Mouse (Mus musculus) embryonic facial prominence, embryonic 11.5 days (tissue): ENCODE data around the gene Gpr142. TPM values are rescaled to one million over a fixed set of nuclear protein-coding genes. Genes with fewer than 3 reads are reported as not detected.

Source experiments
- ATAC-seq: fragments of 200-750 bp; cut with Nextera tagmentation; replicated peaks from 2 replicates; pipeline ENCODE4 v1.8.0; 2017; ENCODE audit warnings: low read depth; ENCODE audit not compliant: insufficient number of reproducible peaks, low FRiP score, low TSS enrichment
- DNase-seq: peaks from one replicate; pipeline ENCODE4 v3.0.0-alpha.2; 2015; ENCODE audit warnings: low spot score
- H3K27ac ChIP-seq: fragments of 300-500 bp; sonication (generic); replicated peaks from 2 replicates; pipeline ENCODE4 v1.5.1; 2014; ENCODE audit warnings: mild to moderate bottlenecking, low read depth, low read length, control low read depth
- H3K27me3 ChIP-seq: fragments of 300-500 bp; sonication (generic); 2 replicates; pipeline ENCODE4 v1.6.1; 2014; ENCODE audit warnings: mild to moderate bottlenecking, low read length, moderate library complexity, mixed read lengths; ENCODE audit not compliant: control insufficient read depth, insufficient read depth
- H3K36me3 ChIP-seq: fragments of 300-500 bp; sonication (generic); replicated peaks from 2 replicates; pipeline ENCODE4 v1.6.1; 2014; ENCODE audit warnings: low read depth, mild to moderate bottlenecking, low read length, moderate library complexity, mixed read lengths; ENCODE audit not compliant: control insufficient read depth, insufficient read depth
- H3K4me1 ChIP-seq: fragments of 300-500 bp; sonication (generic); 2 replicates; pipeline ENCODE4 v1.6.1; 2014; ENCODE audit warnings: low read length, mixed read lengths; ENCODE audit not compliant: control insufficient read depth, insufficient read depth
- H3K4me2 ChIP-seq: fragments of 300-500 bp; sonication (generic); 2 replicates; pipeline ENCODE4 v1.6.1; 2014; ENCODE audit warnings: low read depth, mild to moderate bottlenecking, control low read depth, low read length, moderate library complexity
- H3K4me3 ChIP-seq: fragments of 300-500 bp; sonication (generic); 2 replicates; pipeline ENCODE4 v1.5.1; 2014; ENCODE audit warnings: low read depth, low read length, control low read depth
- H3K9ac ChIP-seq: fragments of 300-500 bp; sonication (generic); replicated peaks from 2 replicates; pipeline ENCODE4 v1.6.1; 2014; ENCODE audit warnings: mild to moderate bottlenecking, control low read depth, low read length
- H3K9me3 ChIP-seq: fragments of 300-500 bp; sonication (generic); replicated peaks from 2 replicates; pipeline ENCODE4 v1.6.1; 2016; ENCODE audit warnings: mild to moderate bottlenecking, low read length, inconsistent platforms, mixed read lengths; ENCODE audit not compliant: control insufficient read depth
- WGBS: fragments of 180-500 bp; shearing (Covaris S2); extraction: QIAGEN DNeasy Blood & Tissue Kit; methylation state at CpG from one replicate; pipeline ENCODE4 v1.1.7; 2014; 5-methylcytosine and 5-hydroxymethylcytosine counted together
- polyA plus RNA-seq: library from polyadenylated mRNA; unstranded; fragments of >200 nt; fragmentation: Nextera tagmentation; extraction: Ambion mirVana; gene quantifications from 2 replicates; pipeline ENCODE4 v1.2.1, GENCODE M21; 2014

Gpr142 gene
- polyA plus RNA-seq, 1 experiment from 2014 or later: not detected

DNA sequence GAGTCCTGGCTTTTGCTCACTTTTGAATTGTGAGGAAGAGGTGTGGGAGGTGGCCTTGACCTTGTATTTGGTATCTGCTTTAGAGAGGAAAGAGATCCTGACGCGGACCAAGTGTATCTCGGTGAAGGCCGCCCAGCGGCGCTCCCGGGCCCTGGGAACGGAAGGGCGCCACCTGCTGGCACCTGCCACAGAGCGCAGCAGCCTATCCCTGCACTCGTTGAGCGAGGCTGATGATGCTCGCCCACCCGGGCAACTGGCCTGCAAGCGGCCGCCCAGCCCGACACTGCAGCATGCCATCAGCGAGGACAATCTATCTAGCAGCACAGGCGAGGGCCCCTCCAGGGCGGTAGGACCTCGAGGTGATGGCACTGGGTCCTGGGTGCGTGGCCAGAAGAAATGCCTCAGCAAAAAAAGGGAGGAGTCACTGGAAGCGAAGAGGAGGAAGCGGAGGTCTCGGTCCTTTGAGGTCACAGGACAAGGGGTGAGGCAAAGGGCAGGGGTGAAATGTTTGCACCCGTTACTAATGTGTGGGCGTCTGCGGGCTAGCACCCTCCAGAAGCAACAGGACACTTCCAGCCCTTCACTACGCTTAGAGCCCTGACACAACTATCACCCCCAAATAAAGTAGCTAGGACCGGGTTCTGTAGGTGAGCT is 9.5 kb upstream of the Gpr142 start:
- H3K4me1 ChIP-seq: peaks cover 12% of the 10 kb centered on the region
- 0 out of 2 replicates have a peak overlapping the region, but pooled peaks have one; percentile 12 for H3K4me3 ChIP-seq
- H3K27me3 ChIP-seq: peaks cover 83% of the 10 kb centered on the region
- ATAC-seq (no peak), DNase-seq (peak; percentile 91)
- H3K27ac ChIP-seq: no peak overlapping the region
- whole genome bisulfite sequencing: 9% methylated on average over 30 of the region's 30 CpGs
- no peak overlapping the region for H3K9ac ChIP-seq
- H3K9me3 ChIP-seq: no peaks in the 10 kb centered on the region
- H3K4me2 ChIP-seq: no peak overlapping the region; the same call in 1 of the 2 replicates
- H3K36me3 ChIP-seq: no peaks in the 10 kb centered on the region

DNA sequence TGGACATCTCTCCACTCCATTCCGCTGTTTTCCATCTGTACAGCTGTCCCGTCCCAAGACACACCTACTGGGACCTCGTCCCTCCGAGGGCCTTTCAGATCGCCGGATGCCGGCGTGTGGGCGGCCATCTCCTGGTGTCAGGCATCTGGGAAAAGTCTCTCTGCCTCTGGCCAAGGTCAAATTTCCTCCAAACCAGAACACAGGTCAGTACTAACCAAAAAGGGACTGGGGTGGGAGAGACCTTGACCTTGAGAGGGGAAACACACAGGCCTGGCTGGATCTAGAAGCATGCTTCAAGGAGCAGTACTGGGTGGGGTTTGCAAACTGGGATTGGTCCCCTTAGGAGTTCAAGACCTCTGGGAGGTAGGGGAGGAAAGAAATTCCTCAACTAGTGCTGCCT is 9.0 kb upstream of the Gpr142 start:
- Histone ChIP-seq H3K27ac (no peak overlapping the region), H3K36me3 (no peaks in the 10 kb centered on the region), H3K9ac (no peak overlapping the region), H3K9me3 (no peaks in the 10 kb centered on the region), H3K27me3 (peaks cover 84% of the 10 kb centered on the region), H3K4me1 (peaks cover 12% of the 10 kb centered on the region), H3K4me3 (no peak overlapping the region), H3K4me2 (no peak overlapping the region)
- DNase-seq (no peak), ATAC-seq (no peak)
- 61% methylated on average over 9 of the region's 9 CpGs for WGBS

DNA sequence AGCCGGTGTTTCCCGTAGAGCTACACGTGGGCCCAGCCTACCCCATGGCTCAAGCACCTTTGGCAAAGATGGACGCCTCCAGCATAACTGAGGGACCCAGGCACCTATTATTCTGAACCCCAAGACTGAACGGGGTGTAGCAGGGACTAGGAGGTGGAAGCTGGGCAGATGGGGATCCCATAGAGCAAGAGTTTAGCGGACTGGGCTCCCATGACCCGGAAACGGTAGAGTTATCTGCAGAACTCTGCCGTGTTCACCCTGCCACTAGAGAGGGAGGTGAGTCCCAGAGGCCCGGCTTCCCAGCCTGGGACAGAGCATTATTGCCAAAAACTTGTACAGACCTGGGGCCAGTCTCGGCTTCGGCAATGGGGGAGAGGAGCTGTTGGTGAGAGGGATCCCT is 8.6 kb upstream of the Gpr142 start:
- H3K27me3 ChIP-seq: peaks cover 82% of the 10 kb centered on the region
- H3K9ac ChIP-seq: no peak overlapping the region

DNA sequence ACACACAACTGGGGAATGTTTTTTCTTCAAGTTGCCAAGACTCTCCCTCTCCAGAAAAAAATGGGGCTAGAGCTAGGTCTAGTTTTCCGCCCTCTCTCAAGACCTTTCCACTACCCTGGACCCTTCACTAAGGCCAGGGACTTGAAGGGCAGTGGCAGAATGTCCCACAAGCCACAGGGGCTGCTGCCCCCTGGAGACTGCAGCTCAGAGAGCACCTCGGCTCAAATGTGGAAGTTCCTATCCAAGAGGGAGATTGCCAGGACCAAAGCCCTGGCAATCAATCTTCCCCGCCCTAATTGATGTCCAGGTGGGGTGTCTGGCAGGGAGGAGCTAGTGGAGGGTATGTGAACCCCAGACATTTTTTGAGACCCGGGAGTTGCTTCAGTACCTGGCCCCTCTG is 7.9 kb upstream of the Gpr142 start:
- no peak overlapping the region for H3K27ac ChIP-seq
- ATAC-seq (no peak), DNase-seq (peak; percentile 9)
- WGBS: 23% methylated on average over 4 of the region's 4 CpGs
- H3K4me1 ChIP-seq: peaks cover 14% of the 10 kb centered on the region
- H3K4me3 ChIP-seq: no peak overlapping the region
- no peak overlapping the region for H3K4me2 ChIP-seq
- H3K36me3 ChIP-seq: no peaks in the 10 kb centered on the region
- H3K9me3 ChIP-seq: no peaks in the 10 kb centered on the region
- no peak overlapping the region for H3K9ac ChIP-seq
- H3K27me3 ChIP-seq: peaks cover 75% of the 10 kb centered on the region

More for the DNA sequence above, 8.6 kb upstream of the Gpr142 start:
- DNase-seq: no peak
- Histone ChIP-seq H3K27ac (no peak overlapping the region), H3K4me2 (no peak overlapping the region), H3K4me1 (peaks cover 12% of the 10 kb centered on the region), H3K9me3 (no peaks in the 10 kb centered on the region), H3K36me3 (no peaks in the 10 kb centered on the region), H3K4me3 (no peak overlapping the region)
- 68% methylated on average over 12 of the region's 12 CpGs for WGBS
- no peak for ATAC-seq

DNA sequence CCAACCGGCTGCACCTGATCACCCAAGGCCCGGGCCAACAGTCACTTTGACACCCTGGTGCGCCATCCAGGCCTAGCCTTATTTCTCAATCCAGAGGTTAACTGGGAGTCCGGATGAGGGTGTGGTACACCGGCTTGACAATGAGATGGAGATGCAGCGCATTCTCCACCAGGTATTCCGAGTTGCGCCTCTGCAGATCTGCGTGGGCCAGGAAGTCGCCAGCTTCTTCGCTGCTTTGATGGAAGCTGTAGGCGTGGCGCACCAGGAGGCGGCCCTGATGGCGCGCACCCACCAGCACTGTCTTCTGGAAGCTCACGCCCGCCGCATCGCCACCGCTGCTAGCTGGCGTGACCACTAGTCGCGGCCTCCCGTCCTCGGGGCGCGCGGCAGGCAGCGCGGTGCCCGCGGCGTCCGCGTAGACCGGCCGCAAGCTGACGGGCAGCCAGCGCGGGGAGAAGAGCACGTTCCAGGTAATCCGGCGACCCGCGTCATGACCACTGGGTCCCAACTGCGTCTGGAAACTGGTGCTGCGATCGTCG is 7.3 kb upstream of the Gpr142 start:
- DNase-seq: peak; percentile 5
- Histone ChIP-seq H3K36me3 (no peaks in the 10 kb centered on the region), H3K9ac (peak overlapping the region; percentile 51), H3K4me1 (peaks cover 17% of the 10 kb centered on the region), H3K27ac (no peak overlapping the region), H3K27me3 (peaks cover 70% of the 10 kb centered on the region), H3K9me3 (no peaks in the 10 kb centered on the region), H3K4me3 (peak overlapping the region; percentile 47), H3K4me2 (peak overlapping the region; percentile 96)
- ATAC-seq: no peak
- WGBS: 2% methylated on average over 50 of the region's 50 CpGs

DNA sequence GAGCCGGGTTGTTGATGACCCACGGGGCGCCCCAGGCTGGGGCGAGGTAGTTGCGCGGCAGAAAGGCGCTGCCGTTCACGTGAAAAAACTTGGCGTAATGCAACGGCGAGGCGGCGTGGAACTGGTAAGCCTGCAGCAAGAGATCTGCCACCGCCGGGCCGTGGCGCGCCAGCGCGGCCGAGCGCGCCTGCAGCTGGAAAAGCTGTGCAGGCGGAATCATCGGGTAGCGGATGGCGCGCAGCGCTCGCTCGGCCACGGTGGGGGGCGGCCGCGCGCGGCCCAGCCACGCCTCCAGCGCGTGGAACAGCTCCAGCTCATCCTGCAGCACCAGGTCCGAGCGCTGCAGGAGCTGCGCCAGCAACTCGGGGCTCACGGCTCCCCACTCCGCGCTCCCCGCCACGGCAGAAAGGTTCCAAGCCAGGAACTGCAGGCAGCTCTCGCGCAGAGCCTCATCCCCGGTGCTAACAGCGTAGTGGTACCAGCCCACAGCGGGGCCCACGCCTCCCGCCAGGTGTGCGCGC is 6.8 kb upstream of the Gpr142 start:
- peaks cover 17% of the 10 kb centered on the region for H3K4me1 ChIP-seq
- H3K4me2 ChIP-seq: peak overlapping the region; percentile 96
- no peaks in the 10 kb centered on the region for H3K36me3 ChIP-seq
- ATAC-seq: no peak
- peak overlapping the region; percentile 51 for H3K9ac ChIP-seq
- no peaks in the 10 kb centered on the region for H3K9me3 ChIP-seq
- under 1% methylated on average over 59 of the region's 59 CpGs for WGBS
- H3K27me3 ChIP-seq: peaks cover 64% of the 10 kb centered on the region
- DNase-seq: peak; percentile 62
- no peak overlapping the region for H3K27ac ChIP-seq
- H3K4me3 ChIP-seq: peak overlapping the region; percentile 47

DNA sequence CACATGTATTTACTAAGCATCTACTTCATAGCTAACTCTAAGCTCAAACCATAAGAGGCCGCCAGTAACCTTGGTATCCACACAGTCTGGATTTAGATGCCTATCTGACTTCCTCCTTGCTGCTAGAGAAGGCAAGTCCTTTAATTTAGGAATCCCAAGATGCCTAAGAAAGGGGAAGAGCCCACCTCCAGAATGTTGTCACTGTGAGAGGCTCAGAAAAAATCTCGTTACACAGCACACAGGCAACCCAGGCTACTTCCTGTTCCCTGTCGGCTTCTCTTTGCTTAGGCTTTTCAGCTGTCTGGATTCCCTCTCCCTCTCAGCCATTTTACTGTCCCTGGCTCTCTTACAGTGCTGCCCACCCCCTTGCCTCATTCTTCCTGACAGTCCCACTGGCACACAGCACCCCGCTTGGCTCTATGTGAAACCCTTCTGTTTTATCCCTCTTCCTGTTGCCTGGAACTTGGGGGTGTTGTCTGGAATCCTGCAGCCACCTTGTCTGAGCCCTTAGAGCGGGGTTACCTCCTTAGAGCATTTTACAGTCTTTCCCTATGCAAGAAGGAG is 5.7 kb upstream of the Gpr142 start:
- ATAC-seq (no peak), DNase-seq (no peak)
- 42% methylated on average over 5 of the region's 5 CpGs for WGBS
- Histone ChIP-seq H3K36me3 (no peaks in the 10 kb centered on the region), H3K27ac (no peak overlapping the region), H3K4me2 (no peak overlapping the region), H3K9ac (no peak overlapping the region), H3K4me3 (no peak overlapping the region), H3K9me3 (no peaks in the 10 kb centered on the region), H3K27me3 (peaks cover 54% of the 10 kb centered on the region), H3K4me1 (peaks cover 17% of the 10 kb centered on the region)
